Mouse (Mus musculus) ZHBTc4 (cell line): ENCODE measurements around the gene Nfasc.

Experiments
- DNase-seq: peaks from one replicate; pipeline ENCODE4 v3.0.0-alpha.2; 2011; ENCODE audit warnings: low read depth, low spot score

The Nfasc gene

GRCm38 (mm10) chr1:132732307-132732706 lies 9.3 kb downstream of the Nfasc start:
- DNase-seq = no peak

- DNase-seq = no peak
These were observed 14.0 kb downstream of the Nfasc start for GRCm38 (mm10) chr1:132727548-132727947.

GRCm38 (mm10) chr1:132722362-132722761 lies 19.2 kb downstream of the Nfasc start:
- no peak for DNase-seq

- DNase-seq = no peak
These were observed 20.3 kb downstream of the Nfasc start for GRCm38 (mm10) chr1:132721266-132721665.

GRCm38 (mm10) chr1:132718225-132718624 lies 23.4 kb downstream of the Nfasc start:
- no peak for DNase-seq

- DNase-seq = no peak
These were observed 26.6 kb downstream of the Nfasc start for GRCm38 (mm10) chr1:132715044-132715443.

- DNase-seq = no peak
These were observed 32.2 kb downstream of the Nfasc start for GRCm38 (mm10) chr1:132709419-132709818.

GRCm38 (mm10) chr1:132707301-132707700 lies 34.3 kb downstream of the Nfasc start:
- DNase-seq = no peak

GRCm38 (mm10) chr1:132703467-132703866 lies 38.1 kb downstream of the Nfasc start:
- DNase-seq = peak; percentile 42

GRCm38 (mm10) chr1:132696926-132697325 lies 44.7 kb downstream of the Nfasc start:
- DNase-seq = no peak

GRCm38 (mm10) chr1:132696232-132696631 lies 45.4 kb downstream of the Nfasc start:
- DNase-seq = no peak

- DNase-seq = no peak
These were observed 47.6 kb downstream of the Nfasc start for GRCm38 (mm10) chr1:132694007-132694406.

GRCm38 (mm10) chr1:132689181-132689580 lies 52.4 kb downstream of the Nfasc start:
- DNase-seq = no peak

GRCm38 (mm10) chr1:132678935-132679334 lies 62.7 kb downstream of the Nfasc start:
- no peak for DNase-seq

GRCm38 (mm10) chr1:132678076-132678475 lies 63.5 kb downstream of the Nfasc start:
- peak; percentile 74 for DNase-seq

- no peak for DNase-seq
These were observed 68.9 kb downstream of the Nfasc start for GRCm38 (mm10) chr1:132672704-132673103.

- no peak for DNase-seq
These were observed 72.4 kb downstream of the Nfasc start for GRCm38 (mm10) chr1:132669200-132669599.

GRCm38 (mm10) chr1:132660354-132660753 lies 81.2 kb downstream of the Nfasc start:
- no peak for DNase-seq

GRCm38 (mm10) chr1:132659604-132660003 lies 82.0 kb downstream of the Nfasc start:
- no peak for DNase-seq

- peak; percentile 71 for DNase-seq
These were observed 86.0 kb downstream of the Nfasc start for GRCm38 (mm10) chr1:132655611-132656010.

GRCm38 (mm10) chr1:132654769-132655168 lies 86.8 kb downstream of the Nfasc start:
- DNase-seq = no peak

GRCm38 (mm10) chr1:132653841-132654457 lies 87.6 kb downstream of the Nfasc start:
- DNase-seq = no peak

- DNase-seq = peak; percentile 33
These were observed 88.4 kb downstream of the Nfasc start for GRCm38 (mm10) chr1:132653161-132653560.

- no peak for DNase-seq
These were observed 90.9 kb downstream of the Nfasc start for GRCm38 (mm10) chr1:132650680-132651079.
